Mouse (Mus musculus) limb, embryonic 13.5 days (tissue): ENCODE data around the gene Ptprm. TPM values are rescaled to one million over a fixed set of nuclear protein-coding genes. Genes with fewer than 3 reads are reported as not detected.

Experiments
- ATAC-seq: fragments of 200-750 bp; cut with Nextera tagmentation; 2 replicates; pipeline ENCODE4 v1.8.0; 2017; ENCODE audit warnings: low read depth, moderate number of reproducible peaks, moderate TSS enrichment; ENCODE audit not compliant: low FRiP score
- H3K27ac ChIP-seq: fragments of 300-500 bp; sonication (generic); 2 replicates; pipeline ENCODE4 v1.5.1; 2015; ENCODE audit warnings: inconsistent platforms, mild to moderate bottlenecking, moderate library complexity
- H3K27me3 ChIP-seq: fragments of 300-500 bp; sonication (generic); 2 replicates; pipeline ENCODE4 v1.6.1; 2015; ENCODE audit warnings: mild to moderate bottlenecking, inconsistent platforms
- H3K36me3 ChIP-seq: fragments of 300-500 bp; sonication (generic); 2 replicates; pipeline ENCODE4 v1.6.1; 2015; ENCODE audit warnings: inconsistent platforms, mild to moderate bottlenecking, moderate library complexity
- H3K4me1 ChIP-seq: fragments of 300-500 bp; sonication (generic); 2 replicates; pipeline ENCODE4 v1.6.1; 2015; ENCODE audit warnings: inconsistent platforms
- H3K4me2 ChIP-seq: fragments of 300-500 bp; sonication (generic); replicated peaks from 2 replicates; pipeline ENCODE4 v1.6.1; 2015; ENCODE audit warnings: inconsistent platforms, mild to moderate bottlenecking, moderate library complexity
- H3K4me3 ChIP-seq: fragments of 300-500 bp; sonication (generic); 2 replicates; pipeline ENCODE4 v1.5.1; 2015; ENCODE audit warnings: moderate library complexity, mild to moderate bottlenecking, inconsistent platforms
- H3K9ac ChIP-seq: fragments of 300-500 bp; sonication (generic); 2 replicates; pipeline ENCODE4 v1.6.1; 2015; ENCODE audit warnings: mild to moderate bottlenecking, inconsistent platforms
- H3K9me3 ChIP-seq: fragments of 300-500 bp; sonication (generic); 2 replicates; pipeline ENCODE4 v1.6.1; 2016; ENCODE audit warnings: inconsistent platforms
- WGBS: fragments of 180-500 bp; shearing (Covaris S2); methylation state at CpG from one replicate; pipeline ENCODE4 v1.1.7; 2015; 5-methylcytosine and 5-hydroxymethylcytosine counted together
- polyA plus RNA-seq: library from polyadenylated mRNA; unstranded; fragments of >200 nt; fragmentation: Nextera tagmentation; extraction: Ambion mirVana; gene quantifications from 2 replicates; pipeline ENCODE4 v1.2.1, GENCODE M21; 2015

The Ptprm gene
- polyA plus RNA-seq, 1 experiment from 2014 or later: 14.9 TPM

DNA sequence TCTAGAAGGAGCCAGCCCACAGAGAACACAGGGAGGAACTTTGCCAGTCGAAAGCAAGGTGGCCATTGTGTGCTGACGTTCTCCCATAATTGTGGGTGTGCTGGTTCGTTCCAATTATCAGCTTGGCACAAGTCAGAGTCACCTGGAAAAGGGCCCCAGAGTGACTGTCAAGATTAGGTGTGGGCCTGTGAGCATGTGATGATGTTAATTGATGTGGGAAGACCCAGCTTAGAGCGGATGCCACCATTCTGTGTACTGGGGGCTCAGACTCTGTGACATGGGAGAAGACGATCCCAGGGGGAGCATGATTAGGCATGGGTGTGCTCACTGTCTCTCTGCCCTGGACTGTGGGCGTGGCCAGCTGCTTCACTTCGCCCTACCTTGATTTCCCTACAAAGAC is 604.3 kb downstream of the Ptprm start:
- WGBS: 87% methylated on average over 7 of the region's 7 CpGs
- Histone ChIP-seq H3K27me3 (peaks cover 19% of the 10 kb centered on the region), H3K36me3 (no peaks in the 10 kb centered on the region), H3K9ac (no peak overlapping the region), H3K27ac (no peak overlapping the region), H3K9me3 (no peaks in the 10 kb centered on the region), H3K4me2 (no peak overlapping the region), H3K4me1 (no peaks in the 10 kb centered on the region), H3K4me3 (no peak overlapping the region)
- ATAC-seq: no peak

DNA sequence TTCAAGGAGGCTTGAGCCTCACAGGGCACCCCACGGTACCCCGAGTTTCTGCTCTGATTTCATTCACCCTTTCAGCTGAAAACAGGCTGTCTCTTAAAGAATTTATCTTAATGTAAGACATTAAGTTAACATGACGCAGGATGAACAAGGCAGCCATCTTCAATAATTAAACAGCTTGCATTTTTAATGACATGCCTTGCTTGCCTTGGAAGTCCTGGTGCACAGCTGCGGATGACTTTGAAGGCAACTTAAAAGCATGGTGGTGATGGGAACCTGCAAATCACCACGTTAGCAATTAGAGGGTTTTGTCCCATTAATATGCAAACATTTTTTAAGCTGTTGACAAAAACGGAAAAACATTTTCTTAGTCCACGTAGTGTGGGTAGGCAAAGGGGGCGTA is 607.8 kb downstream of the Ptprm start:
- Histone ChIP-seq H3K9ac (no peak overlapping the region), H3K27ac (no peak overlapping the region), H3K4me1 (0 out of 2 replicates have a peak, but pooled peaks cover 3% of the 10 kb centered on the region), H3K27me3 (0 out of 2 replicates have a peak, but pooled peaks cover 5% of the 10 kb centered on the region), H3K9me3 (no peaks in the 10 kb centered on the region), H3K4me3 (no peak overlapping the region), H3K4me2 (no peak overlapping the region), H3K36me3 (no peaks in the 10 kb centered on the region)
- WGBS: 81% methylated on average over 8 of the region's 8 CpGs
- no peak for ATAC-seq

DNA sequence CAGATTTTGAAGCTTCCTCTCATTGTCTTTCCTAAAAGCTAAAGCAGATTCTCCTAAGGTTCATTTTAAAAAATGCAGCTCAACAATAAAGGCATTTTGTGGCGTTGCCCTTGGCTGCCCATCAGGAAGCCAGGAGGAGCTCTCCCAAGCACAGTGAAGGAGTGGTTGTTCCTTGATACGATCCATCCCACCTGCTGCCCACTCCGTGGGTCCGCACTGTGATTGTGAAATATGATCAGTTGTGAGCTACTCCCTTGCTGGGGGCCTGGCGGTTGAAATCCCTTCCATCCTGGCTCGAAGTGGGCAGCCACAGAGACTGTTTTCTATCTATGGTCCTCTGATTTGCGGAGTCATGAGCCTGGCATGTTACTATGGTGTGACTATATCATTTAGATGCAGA is 610.9 kb downstream of the Ptprm start:
- Histone ChIP-seq H3K9ac (no peak overlapping the region), H3K4me2 (no peak overlapping the region), H3K27ac (no peak overlapping the region), H3K4me1 (peaks cover 12% of the 10 kb centered on the region; the same call in 1 of the 2 replicates), H3K9me3 (no peaks in the 10 kb centered on the region), H3K27me3 (no peaks in the 10 kb centered on the region), H3K4me3 (no peak overlapping the region), H3K36me3 (no peaks in the 10 kb centered on the region)
- 46% methylated on average over 7 of the region's 7 CpGs for WGBS
- ATAC-seq: no peak

DNA sequence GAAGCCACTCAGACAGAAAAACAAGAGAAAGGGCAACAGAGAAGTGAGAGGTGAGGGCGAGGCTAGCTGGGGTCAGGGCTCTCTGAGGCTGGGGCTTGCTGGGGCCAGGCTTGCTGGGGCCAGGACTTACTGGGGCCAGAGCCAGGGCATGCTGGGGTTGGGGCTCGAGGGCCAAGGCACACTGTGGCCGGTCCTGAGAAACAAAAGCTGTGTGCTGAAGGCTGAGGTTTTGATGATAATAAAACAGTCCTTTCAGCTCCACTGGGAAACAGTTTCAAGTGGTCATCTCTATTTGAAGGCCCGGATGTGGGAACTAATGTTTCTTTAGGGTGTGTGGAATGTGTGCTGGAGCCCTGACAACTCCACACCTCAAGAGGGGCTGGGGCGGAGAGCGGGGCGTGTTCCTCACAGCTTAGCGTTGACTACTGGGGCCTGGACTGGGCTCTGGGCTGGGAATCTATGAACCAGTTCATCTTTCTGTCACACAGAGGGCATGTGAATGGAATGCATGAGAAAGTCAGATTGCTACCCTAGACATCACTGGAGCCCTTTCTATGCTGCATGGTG is 615.4 kb downstream of the Ptprm start:
- Histone ChIP-seq H3K9ac (no peak overlapping the region), H3K36me3 (no peaks in the 10 kb centered on the region), H3K4me1 (peaks cover 13% of the 10 kb centered on the region; the same call in 1 of the 2 replicates), H3K4me3 (no peak overlapping the region), H3K27me3 (0 out of 2 replicates have a peak, but pooled peaks cover 3% of the 10 kb centered on the region), H3K27ac (no peak overlapping the region), H3K9me3 (no peaks in the 10 kb centered on the region), H3K4me2 (no peak overlapping the region)
- 64% methylated on average over 8 of the region's 8 CpGs for WGBS
- ATAC-seq: no peak

DNA sequence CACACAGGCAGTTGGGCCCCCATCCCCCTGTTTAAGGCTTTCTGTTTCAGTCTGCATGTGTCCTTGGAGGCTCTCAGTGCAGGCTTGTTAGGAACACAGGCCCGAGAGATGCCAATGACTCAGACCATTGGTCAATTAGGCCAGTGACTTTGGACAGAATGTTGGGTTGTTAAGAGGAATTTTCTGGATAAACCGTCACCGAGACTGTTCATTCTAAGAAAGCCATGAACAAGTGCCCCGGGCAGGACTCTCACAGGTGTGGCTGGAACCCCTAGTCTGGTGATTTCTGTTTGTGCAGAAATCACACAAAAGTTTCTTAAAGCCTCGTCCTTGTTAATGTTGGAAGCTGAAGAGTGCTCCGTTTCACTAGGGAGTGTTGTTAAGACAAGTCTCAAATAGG is 615.9 kb downstream of the Ptprm start:
- ATAC-seq: no peak
- no peak overlapping the region for H3K27ac ChIP-seq
- no peak overlapping the region for H3K4me2 ChIP-seq
- whole genome bisulfite sequencing: 64% methylated on average over 6 of the region's 6 CpGs
- no peaks in the 10 kb centered on the region for H3K9me3 ChIP-seq
- H3K9ac ChIP-seq: no peak overlapping the region
- no peaks in the 10 kb centered on the region for H3K36me3 ChIP-seq
- H3K27me3 ChIP-seq: 0 out of 2 replicates have a peak, but pooled peaks cover 3% of the 10 kb centered on the region
- H3K4me1 ChIP-seq: peaks cover 12% of the 10 kb centered on the region; the same call in 1 of the 2 replicates
- no peak overlapping the region for H3K4me3 ChIP-seq

DNA sequence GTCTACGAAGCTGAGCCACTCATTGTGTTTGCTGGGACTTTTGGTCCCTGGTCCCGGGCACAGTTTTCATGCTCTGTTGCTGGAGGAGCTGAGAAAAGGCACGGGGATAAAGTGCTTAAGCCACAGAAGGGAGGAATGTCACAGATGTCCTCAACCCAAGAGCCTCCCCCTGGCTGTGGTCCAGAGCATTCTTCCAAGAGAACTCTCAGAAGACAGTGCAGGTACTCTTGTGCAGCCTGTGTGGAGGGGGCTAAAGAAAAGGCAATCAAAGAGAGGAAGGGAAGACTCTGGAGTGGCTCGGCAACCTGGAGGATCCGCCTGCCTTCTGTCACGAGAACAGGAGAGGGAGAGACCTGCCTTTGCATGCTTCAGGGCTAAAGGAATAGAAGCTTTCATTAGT is 617.8 kb downstream of the Ptprm start:
- H3K9ac ChIP-seq: no peak overlapping the region
- no peaks in the 10 kb centered on the region for H3K36me3 ChIP-seq
- 0 out of 2 replicates have a peak, but pooled peaks cover 3% of the 10 kb centered on the region for H3K27me3 ChIP-seq
- ATAC-seq: no peak
- H3K4me3 ChIP-seq: no peak overlapping the region
- H3K9me3 ChIP-seq: no peaks in the 10 kb centered on the region
- no peak overlapping the region for H3K4me2 ChIP-seq
- H3K27ac ChIP-seq: no peak overlapping the region
- WGBS: 69% methylated on average over 6 of the region's 6 CpGs
- peaks cover 11% of the 10 kb centered on the region; the same call in 1 of the 2 replicates for H3K4me1 ChIP-seq

DNA sequence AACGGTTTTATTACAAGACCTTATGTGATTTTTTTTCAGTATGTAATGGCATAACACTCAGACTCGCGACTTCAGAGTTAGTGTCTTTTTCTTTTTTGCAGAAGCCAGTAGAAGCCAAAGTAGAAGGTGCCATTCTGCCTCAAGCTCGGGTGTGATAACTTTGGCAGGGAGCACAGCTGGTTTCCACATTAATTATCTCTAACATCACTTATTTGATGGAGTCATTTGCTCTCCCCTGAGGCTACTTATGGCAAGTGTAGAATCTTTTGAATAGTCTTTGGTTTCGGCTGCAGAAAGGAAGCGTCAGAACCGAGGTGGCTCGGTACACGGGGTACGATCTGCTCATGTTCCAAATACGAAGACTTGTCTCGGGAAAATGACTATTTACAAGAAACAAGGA is 620.7 kb downstream of the Ptprm start:
- 73% methylated on average over 12 of the region's 12 CpGs for WGBS
- H3K36me3 ChIP-seq: no peaks in the 10 kb centered on the region
- H3K4me1 ChIP-seq: peaks cover 7% of the 10 kb centered on the region; the same call in 1 of the 2 replicates
- no peak for ATAC-seq
- H3K4me2 ChIP-seq: no peak overlapping the region
- H3K27ac ChIP-seq: no peak overlapping the region
- H3K27me3 ChIP-seq: peaks cover 3% of the 10 kb centered on the region; the same call in 1 of the 2 replicates
- H3K9me3 ChIP-seq: no peaks in the 10 kb centered on the region
- no peak overlapping the region for H3K4me3 ChIP-seq
- no peak overlapping the region for H3K9ac ChIP-seq

DNA sequence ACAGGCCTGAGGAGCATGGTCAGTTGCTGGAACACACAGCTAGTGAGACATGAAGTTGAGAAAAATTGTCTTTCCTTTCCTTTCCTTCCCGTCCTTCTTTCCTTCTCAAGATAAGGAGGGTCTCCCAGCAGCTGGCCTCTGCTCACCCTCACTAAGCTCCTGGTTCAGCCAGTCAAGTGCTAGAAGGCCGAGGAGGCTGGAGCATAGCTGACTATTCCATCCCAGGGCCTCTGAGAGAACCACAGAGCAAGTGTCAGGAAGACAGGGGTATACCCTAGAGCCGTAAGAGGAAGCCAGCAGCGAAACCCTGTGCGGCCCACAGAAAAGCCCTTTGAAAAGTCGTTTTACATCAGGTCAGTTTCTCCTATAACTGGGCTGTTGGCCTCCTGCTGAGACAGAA is 624.3 kb downstream of the Ptprm start:
- Histone ChIP-seq H3K27me3 (no peaks in the 10 kb centered on the region; the same call in 1 of the 2 replicates), H3K27ac (no peak overlapping the region), H3K4me3 (no peak overlapping the region), H3K4me1 (peaks cover 4% of the 10 kb centered on the region; the same call in 1 of the 2 replicates), H3K36me3 (no peaks in the 10 kb centered on the region), H3K9me3 (no peaks in the 10 kb centered on the region), H3K9ac (no peak overlapping the region), H3K4me2 (no peak overlapping the region)
- 44% methylated on average over 6 of the region's 6 CpGs for WGBS
- no peak for ATAC-seq

DNA sequence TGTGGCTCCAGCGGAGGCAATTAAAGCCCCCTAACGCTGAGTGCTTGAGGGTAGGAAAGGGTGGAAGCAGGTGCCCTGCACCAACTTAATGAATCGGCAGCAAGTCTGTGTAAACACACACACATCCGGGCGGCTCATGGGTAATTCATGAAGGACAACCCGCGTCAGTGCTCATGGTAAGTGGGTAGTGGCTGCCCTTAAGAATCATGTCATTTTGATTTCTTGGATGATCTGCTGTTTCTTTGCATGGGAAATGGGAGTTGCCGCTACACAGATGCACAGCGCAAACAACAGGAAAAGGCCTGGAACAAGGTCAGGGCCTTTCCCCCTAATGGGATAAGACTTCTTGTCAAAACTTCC is 633.3 kb downstream of the Ptprm start:
- Histone ChIP-seq H3K4me1 (peaks cover 8% of the 10 kb centered on the region), H3K9me3 (no peaks in the 10 kb centered on the region), H3K27ac (no peak overlapping the region), H3K9ac (no peak overlapping the region), H3K4me3 (no peak overlapping the region), H3K27me3 (no peaks in the 10 kb centered on the region), H3K36me3 (no peaks in the 10 kb centered on the region), H3K4me2 (no peak overlapping the region)
- ATAC-seq: no peak
- 51% methylated on average over 9 of the region's 9 CpGs for WGBS

DNA sequence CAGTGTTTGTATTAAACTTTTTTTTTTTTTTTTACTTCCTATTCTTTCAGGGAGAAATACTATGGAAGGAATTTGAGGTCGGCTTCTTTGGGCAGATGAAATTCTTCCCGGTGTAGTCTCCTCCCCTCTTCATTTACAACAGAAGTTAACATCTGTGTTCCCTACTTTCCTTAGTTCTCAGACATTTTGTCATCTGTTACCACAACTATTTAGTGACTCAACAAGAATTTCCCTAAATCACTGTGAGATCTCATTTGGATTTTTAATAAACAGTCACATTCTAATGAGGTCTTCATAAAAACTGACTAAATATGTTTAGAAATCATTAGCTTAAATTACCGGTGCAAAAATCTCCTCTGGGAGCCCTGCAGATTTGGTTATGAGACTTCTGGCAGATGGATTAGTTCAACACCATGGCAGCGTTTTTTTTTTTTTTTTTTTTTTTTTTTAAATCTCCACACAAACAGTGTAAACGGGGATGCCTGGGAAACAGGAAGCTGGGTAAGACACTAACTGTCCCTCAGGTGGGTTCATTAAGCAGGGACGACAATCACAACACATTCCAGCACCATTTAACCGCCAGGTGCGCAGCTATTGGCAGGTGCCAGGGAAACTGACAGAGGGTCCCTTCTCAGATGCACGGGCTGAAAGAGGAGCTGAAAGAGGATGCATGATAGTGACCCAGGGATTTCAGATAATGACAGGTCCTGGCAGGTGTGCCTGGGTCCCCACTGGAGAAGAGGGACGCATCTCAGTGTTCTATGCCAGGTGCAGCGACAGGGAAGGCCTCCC is 633.9 kb downstream of the Ptprm start:
- Histone ChIP-seq H3K9me3 (no peaks in the 10 kb centered on the region), H3K9ac (no peak overlapping the region)
- 39% methylated on average over 11 of the region's 11 CpGs for WGBS

DNA sequence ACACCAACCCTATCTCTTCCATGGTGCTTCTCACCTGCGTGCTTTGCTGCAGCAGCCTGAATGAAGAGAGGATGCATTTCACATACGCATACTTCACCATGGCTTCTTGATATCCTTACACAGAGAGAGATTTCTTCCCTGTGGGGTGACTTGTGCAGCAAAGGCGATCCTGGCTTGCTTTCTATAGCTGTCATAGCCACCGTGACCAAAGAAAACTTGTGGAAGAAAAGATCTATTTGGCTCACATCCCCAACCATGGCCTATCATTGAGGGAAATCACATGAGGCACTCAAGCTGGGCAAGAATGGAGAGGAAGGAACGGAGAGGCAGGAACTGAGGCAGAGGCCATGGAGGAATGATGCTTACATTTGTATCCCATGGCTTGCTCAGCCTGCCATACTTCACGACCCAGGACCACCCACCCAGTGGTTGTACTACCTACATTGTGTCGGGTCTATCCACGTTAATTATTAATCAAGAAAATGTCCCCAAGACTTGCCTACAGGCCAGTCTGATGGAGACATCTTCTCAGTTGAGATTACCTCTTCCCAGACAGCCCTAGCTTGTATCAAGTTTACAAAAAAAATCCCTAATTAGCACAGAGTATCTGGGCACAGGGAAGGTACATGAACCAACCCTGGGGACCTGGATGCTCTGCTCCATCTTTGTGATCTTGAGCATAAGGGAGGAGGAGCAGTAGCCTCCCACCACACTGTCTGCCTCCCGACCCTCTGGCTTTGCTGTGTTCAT is 641.6 kb downstream of the Ptprm start:
- no peak overlapping the region for H3K27ac ChIP-seq
- H3K4me2 ChIP-seq: no peak overlapping the region
- no peak overlapping the region for H3K9ac ChIP-seq
- ATAC-seq: no peak
- H3K36me3 ChIP-seq: no peaks in the 10 kb centered on the region
- no peak overlapping the region for H3K4me3 ChIP-seq
- H3K4me1 ChIP-seq: peaks cover 14% of the 10 kb centered on the region
- H3K27me3 ChIP-seq: no peaks in the 10 kb centered on the region
- whole genome bisulfite sequencing: 87% methylated on average over 9 of the region's 9 CpGs
- H3K9me3 ChIP-seq: no peaks in the 10 kb centered on the region

More for the DNA sequence above, 633.9 kb downstream of the Ptprm start:
- Histone ChIP-seq H3K36me3 (no peaks in the 10 kb centered on the region), H3K27ac (no peak overlapping the region), H3K4me3 (no peak overlapping the region), H3K4me2 (no peak overlapping the region), H3K27me3 (no peaks in the 10 kb centered on the region), H3K4me1 (peaks cover 8% of the 10 kb centered on the region)
- no peak for ATAC-seq
